In genomic region chr10:69924321-69924720, GRCm38 (mm10) we compare ENCODE assay signal across 8 mouse cellular contexts.
DNase-seq lines count a peak whose midpoint lies in the region; ATAC-seq lines count a peak whose summit lies in the region.

No protein-coding gene starts in this region.

- H3K9ac ChIP-seq in forebrain, embryonic 16.5 days (replicated peaks; ENCODE audit: low read depth, low read length): no peak overlapping the region
- no peak overlapping the region for H3K9ac ChIP-seq in hindbrain, embryonic 16.5 days (ENCODE audit: low read depth, low read length)
- H3K9ac ChIP-seq in liver, embryonic 13.5 days: peak overlapping the region; percentile 71

- no peaks in the 10 kb centered on the region for H3K9me3 ChIP-seq in forebrain, embryonic 16.5 days (ENCODE audit: control insufficient read depth, low read length)
- no peaks in the 10 kb centered on the region for H3K9me3 ChIP-seq in hindbrain, embryonic 16.5 days (ENCODE audit: control insufficient read depth, low read length)
- no peaks in the 10 kb centered on the region for H3K9me3 ChIP-seq in liver, embryonic 13.5 days (replicated peaks)

- whole genome bisulfite sequencing in forebrain, embryonic 16.5 days: 8% methylated on average over 11 of the region's 11 CpGs
- 8% methylated on average over 11 of the region's 11 CpGs for WGBS in hindbrain, embryonic 16.5 days
- 7% methylated on average over 11 of the region's 11 CpGs for WGBS in liver, embryonic 13.5 days (ENCODE audit: insufficient replicate concordance)

- H3K27me3 ChIP-seq in forebrain, embryonic 16.5 days (replicated peaks; ENCODE audit: control insufficient read depth, insufficient read depth, low read length): no peaks in the 10 kb centered on the region
- H3K27me3 ChIP-seq in hindbrain, embryonic 16.5 days (replicated peaks; ENCODE audit: control insufficient read depth, insufficient read depth, low read length): no peaks in the 10 kb centered on the region
- H3K27me3 ChIP-seq in liver, embryonic 13.5 days: peaks cover 64% of the 10 kb centered on the region

- H3K4me1 ChIP-seq in forebrain, embryonic 16.5 days (replicated peaks; ENCODE audit: control insufficient read depth, insufficient read depth, low read length): peaks cover 17% of the 10 kb centered on the region
- H3K4me1 ChIP-seq in hindbrain, embryonic 16.5 days (ENCODE audit: control insufficient read depth, insufficient read depth, low read depth, low read length): peaks cover 5% of the 10 kb centered on the region
- H3K4me1 ChIP-seq in liver, embryonic 13.5 days (replicated peaks): peaks cover 42% of the 10 kb centered on the region

- DNase-seq in ovary, adult 18-20 months (ENCODE audit: low spot score): peak; percentile 23
- DNase-seq in ovary, postnatal 14 days (ENCODE audit: low spot score): no peak
- peak; percentile 74 for DNase-seq in liver, embryonic 13.5 days
- DNase-seq in retina, embryonic 14.5 days (ENCODE audit: low spot score): peak; percentile 28
- DNase-seq in frontal cortex, postnatal 14 days (ENCODE audit: low spot score in 2 of 2): no peak
- no peak for DNase-seq in B cell, adult 2 months

- H3K27ac ChIP-seq in forebrain, embryonic 16.5 days (ENCODE audit: low read length): no peak overlapping the region
- H3K27ac ChIP-seq in hindbrain, embryonic 16.5 days (ENCODE audit: low read depth, low read length): no peak overlapping the region
- H3K27ac ChIP-seq in liver, embryonic 13.5 days: peak overlapping the region; percentile 76

- H3K4me3 ChIP-seq in forebrain, embryonic 16.5 days (replicated peaks; ENCODE audit: low read length): no peak overlapping the region
- H3K4me3 ChIP-seq in hindbrain, embryonic 16.5 days (ENCODE audit: low read length): no peak overlapping the region
- H3K4me3 ChIP-seq in liver, embryonic 13.5 days (replicated peaks): peak overlapping the region; percentile 55

- H3K36me3 ChIP-seq in forebrain, embryonic 16.5 days (ENCODE audit: control insufficient read depth, insufficient read depth): no peaks in the 10 kb centered on the region
- H3K36me3 ChIP-seq in hindbrain, embryonic 16.5 days (ENCODE audit: control insufficient read depth, insufficient read depth, low read length): no peaks in the 10 kb centered on the region
- no peaks in the 10 kb centered on the region for H3K36me3 ChIP-seq in liver, embryonic 13.5 days

- 0 out of 2 replicates have a peak, but pooled peaks have one; percentile 13 for ATAC-seq in forebrain, embryonic 16.5 days
- ATAC-seq in hindbrain, embryonic 16.5 days: no peak
- ATAC-seq in liver, embryonic 13.5 days (ENCODE audit: low read depth): peak; percentile 94

- peak overlapping the region; percentile 8; the same call in 1 of the 2 replicates for H3K4me2 ChIP-seq in forebrain, embryonic 16.5 days (ENCODE audit: low read length)
- peak overlapping the region; percentile 43 for H3K4me2 ChIP-seq in hindbrain, embryonic 16.5 days (ENCODE audit: low read length)
- peak overlapping the region; percentile 83 for H3K4me2 ChIP-seq in liver, embryonic 13.5 days

Comparison
In these comparisons a context has a peak if more than half of its experiments do, and no peak if none do; other contexts are left out.
1. DNase-seq: peak in ovary, adult 18-20 months (single experiment), liver, embryonic 13.5 days (single experiment) and retina, embryonic 14.5 days (single experiment); none in ovary, postnatal 14 days (single experiment), frontal cortex, postnatal 14 days (0 of 2) and B cell, adult 2 months (0 of 2).
2. H3K4me2 ChIP-seq: peak in every context shown above with its lines; median percentile 83 in liver, embryonic 13.5 days; 43 in hindbrain, embryonic 16.5 days; 8 in forebrain, embryonic 16.5 days.